Mouse (Mus musculus) telencephalon, adult 2 months (tissue): ENCODE data around the gene Tuba4a.

ENCODE experiments used
- DNase-seq: peaks from one replicate; pipeline ENCODE4 v3.0.0-alpha.2; 2011; ENCODE audit warnings: low read depth, low spot score

Tuba4a gene

GRCm38 (mm10) chr1:75212542-75212941 is 7.1 kb downstream of the Tuba4a start:
- no peak for DNase-seq

GRCm38 (mm10) chr1:75211141-75211708 is 8.4 kb downstream of the Tuba4a start:
- no peak for DNase-seq

- DNase-seq = peak; percentile 93
Observed at GRCm38 (mm10) chr1:75210136-75211087, 9.3 kb downstream of the Tuba4a start, which contains the start of the genes Glb1l and Stk16. Gene Glb1l (minus strand): TSS chr1:75210813. Gene Stk16 (plus strand): TSS chr1:75210838.

- no peak for DNase-seq
Observed at GRCm38 (mm10) chr1:75208967-75209678, 10.5 kb downstream of the Tuba4a start.

GRCm38 (mm10) chr1:75201236-75201635 is 18.4 kb downstream of the Tuba4a start:
- DNase-seq = no peak

- peak; percentile 55 for DNase-seq
Observed at GRCm38 (mm10) chr1:75192452-75192851, 27.2 kb downstream of the Tuba4a start.

GRCm38 (mm10) chr1:75191622-75192402 is 27.9 kb downstream of the Tuba4a start, which contains the start of the genes Ankzf1 and Atg9a:
Gene Ankzf1 (plus strand): TSS chr1:75192151.
Gene Atg9a (minus strand): TSS chr1:75192196.
- peak; percentile 99 for DNase-seq

- no peak for DNase-seq
Observed at GRCm38 (mm10) chr1:75191258-75191621, 28.4 kb downstream of the Tuba4a start.

- no peak for DNase-seq
Observed at GRCm38 (mm10) chr1:75190577-75190976, 29.1 kb downstream of the Tuba4a start.

- DNase-seq = no peak
Observed at GRCm38 (mm10) chr1:75187914-75188483, 31.7 kb downstream of the Tuba4a start.

GRCm38 (mm10) chr1:75187126-75187525 is 32.5 kb downstream of the Tuba4a start:
- no peak for DNase-seq

- DNase-seq = no peak
Observed at GRCm38 (mm10) chr1:75185495-75185894, 34.2 kb downstream of the Tuba4a start.

- no peak for DNase-seq
Observed at GRCm38 (mm10) chr1:75182160-75182559, 37.5 kb downstream of the Tuba4a start.

- no peak for DNase-seq
Observed at GRCm38 (mm10) chr1:75181377-75181870, 38.2 kb downstream of the Tuba4a start.

GRCm38 (mm10) chr1:75180741-75181140 is 38.9 kb downstream of the Tuba4a start:
- no peak for DNase-seq

- peak; percentile 93 for DNase-seq
Observed at GRCm38 (mm10) chr1:75180105-75180590, 39.5 kb downstream of the Tuba4a start, which contains the start of gene Abcb6. Gene Abcb6 (minus strand): TSS chr1:75180392.

- no peak for DNase-seq
Observed at GRCm38 (mm10) chr1:75179334-75180104, 40.1 kb downstream of the Tuba4a start.

- DNase-seq = peak; percentile 84
Observed at GRCm38 (mm10) chr1:75168472-75169464, 50.9 kb downstream of the Tuba4a start, which contains the start of gene Zfand2b. Gene Zfand2b (plus strand): TSS chr1:75168646.
